Mouse (Mus musculus) cortical plate, adult 2 months (tissue): ENCODE results near the gene Zfp800. TPM values are rescaled to one million over a fixed set of nuclear protein-coding genes. Genes with fewer than 3 reads are reported as not detected.

Experiments
- H3K27ac ChIP-seq: fragments of 200-500 bp; 2 replicates; pipeline ENCODE4 v1.5.1; 2012; ENCODE audit warnings: low read length, control low read depth, inconsistent platforms; ENCODE audit not compliant: insufficient read depth
- H3K4me1 ChIP-seq: fragments of 200-500 bp; 2 replicates; pipeline ENCODE4 v1.6.1; 2011; ENCODE audit warnings: low read length; ENCODE audit not compliant: control insufficient read depth, insufficient read depth
- H3K4me3 ChIP-seq: fragments of 200-500 bp; 2 replicates; pipeline ENCODE4 v1.5.1; 2011; ENCODE audit warnings: mild to moderate bottlenecking, low read length, control low read depth; ENCODE audit not compliant: insufficient read depth
- CTCF ChIP-seq: fragments of 200-500 bp; IDR thresholded peaks from 2 replicates; pipeline ENCODE4 v1.5.1; 2011; ENCODE audit warnings: mild to moderate bottlenecking, control low read depth, low read length; ENCODE audit not compliant: insufficient read depth; ENCODE audit errors: extremely low read depth
- POLR2A ChIP-seq: fragments of 200-500 bp; IDR thresholded peaks from 2 replicates; pipeline ENCODE4 v1.6.1; 2011; ENCODE audit warnings: mild to moderate bottlenecking, low read length, control low read depth; ENCODE audit not compliant: insufficient read depth; ENCODE audit errors: extremely low read depth
- polyA plus RNA-seq: library from polyadenylated mRNA; depleted of rRNA; stranded (reverse); fragments of >200 nt; gene quantifications from 2 replicates; pipeline ENCODE4 v1.2.3, GENCODE M21; 2012

Zfp800 gene
- polyA plus RNA-seq, 1 experiment, result 8.1 TPM

- no peak overlapping the region for H3K27ac ChIP-seq
- no peaks in the 10 kb centered on the region for H3K4me1 ChIP-seq
- H3K4me3 ChIP-seq, result no peak overlapping the region
- no peak for TF ChIP-seq CTCF
These were observed 921 bp upstream of the Zfp800 start for GRCm38 (mm10) chr6:28398726-28399125.

- no peak for TF ChIP-seq CTCF
- TF ChIP-seq POLR2A, result no peak
These were observed 850 bp downstream of the Zfp800 start for GRCm38 (mm10) chr6:28396853-28397457.

GRCm38 (mm10) chr6:28396051-28396852 is 1.6 kb downstream of the Zfp800 start:
- TF ChIP-seq POLR2A, result no peak
- no peak for TF ChIP-seq CTCF
- Histone ChIP-seq H3K27ac (no peak overlapping the region), H3K4me1 (no peaks in the 10 kb centered on the region), H3K4me3 (no peak overlapping the region)

More at GRCm38 (mm10) chr6:28396853-28397457, 850 bp downstream of the Zfp800 start:
- Histone ChIP-seq H3K4me1 (no peaks in the 10 kb centered on the region), H3K27ac (no peak overlapping the region), H3K4me3 (peak overlapping the region; percentile 41)

- Histone ChIP-seq H3K4me1 (no peaks in the 10 kb centered on the region), H3K4me3 (no peak overlapping the region), H3K27ac (no peak overlapping the region)
- TF ChIP-seq CTCF (no peak), POLR2A (no peak)
These were observed 8.8 kb downstream of the Zfp800 start for GRCm38 (mm10) chr6:28389038-28389437.

GRCm38 (mm10) chr6:28385169-28385568 is 12.6 kb downstream of the Zfp800 start:
- TF ChIP-seq CTCF (no peak), POLR2A (no peak)
- Histone ChIP-seq H3K27ac (no peak overlapping the region), H3K4me1 (no peaks in the 10 kb centered on the region), H3K4me3 (no peak overlapping the region)

- no peaks in the 10 kb centered on the region for H3K4me1 ChIP-seq
These were observed 15.8 kb downstream of the Zfp800 start for GRCm38 (mm10) chr6:28381983-28382382.

GRCm38 (mm10) chr6:28369966-28370683 is 27.7 kb downstream of the Zfp800 start:
- TF ChIP-seq CTCF, result no peak
- TF ChIP-seq POLR2A, result no peak
- Histone ChIP-seq H3K27ac (no peak overlapping the region), H3K4me3 (no peak overlapping the region), H3K4me1 (no peaks in the 10 kb centered on the region)

More at GRCm38 (mm10) chr6:28381983-28382382, 15.8 kb downstream of the Zfp800 start:
- Histone ChIP-seq H3K4me3 (no peak overlapping the region), H3K27ac (no peak overlapping the region)
- 0 out of 2 replicates have a peak, but pooled peaks have one; percentile 16 for TF ChIP-seq CTCF
- no peak for TF ChIP-seq POLR2A

- Histone ChIP-seq H3K27ac (no peak overlapping the region), H3K4me3 (no peak overlapping the region), H3K4me1 (no peaks in the 10 kb centered on the region)
- TF ChIP-seq CTCF, result no peak
- TF ChIP-seq POLR2A, result no peak
These were observed 30.2 kb downstream of the Zfp800 start for GRCm38 (mm10) chr6:28367575-28367974.

- Histone ChIP-seq H3K27ac (no peak overlapping the region), H3K4me1 (no peaks in the 10 kb centered on the region), H3K4me3 (no peak overlapping the region)
- TF ChIP-seq POLR2A (no peak), CTCF (no peak)
These were observed 46.7 kb downstream of the Zfp800 start for GRCm38 (mm10) chr6:28351066-28351465.
